Mouse (Mus musculus) thymus, adult 2 months (tissue): ENCODE results near the gene Prkca.

ENCODE experiments used
- CTCF ChIP-seq: fragments of 200-500 bp; IDR thresholded peaks from 2 replicates; pipeline ENCODE4 v1.5.1; 2012; ENCODE audit warnings: mild to moderate bottlenecking, control low read depth, low read length, moderate library complexity, borderline replicate concordance; ENCODE audit not compliant: control insufficient read depth, poor library complexity, insufficient read depth; ENCODE audit errors: extremely low read depth
- POLR2A ChIP-seq: fragments of 200-500 bp; IDR thresholded peaks from 2 replicates; pipeline ENCODE4 v1.6.1; 2012; ENCODE audit warnings: mild to moderate bottlenecking, low read length, control low read depth, moderate library complexity; ENCODE audit not compliant: control insufficient read depth, poor library complexity, insufficient read depth; ENCODE audit errors: extremely low read depth

- TF ChIP-seq CTCF (no peak), POLR2A (no peak)
Measured at GRCm38 (mm10) chr11:108114091-108114490, 229.6 kb downstream of the Prkca start.
